Mouse (Mus musculus): ENCODE results near the gene Dnah17. TPM values are rescaled to one million over a fixed set of nuclear protein-coding genes. Genes with fewer than 3 reads are reported as not detected.

The Dnah17 gene
- total and polyA plus RNA-seq, 2 experiments from 2014 or later, result 0.17 to 0.62 TPM

DNA sequence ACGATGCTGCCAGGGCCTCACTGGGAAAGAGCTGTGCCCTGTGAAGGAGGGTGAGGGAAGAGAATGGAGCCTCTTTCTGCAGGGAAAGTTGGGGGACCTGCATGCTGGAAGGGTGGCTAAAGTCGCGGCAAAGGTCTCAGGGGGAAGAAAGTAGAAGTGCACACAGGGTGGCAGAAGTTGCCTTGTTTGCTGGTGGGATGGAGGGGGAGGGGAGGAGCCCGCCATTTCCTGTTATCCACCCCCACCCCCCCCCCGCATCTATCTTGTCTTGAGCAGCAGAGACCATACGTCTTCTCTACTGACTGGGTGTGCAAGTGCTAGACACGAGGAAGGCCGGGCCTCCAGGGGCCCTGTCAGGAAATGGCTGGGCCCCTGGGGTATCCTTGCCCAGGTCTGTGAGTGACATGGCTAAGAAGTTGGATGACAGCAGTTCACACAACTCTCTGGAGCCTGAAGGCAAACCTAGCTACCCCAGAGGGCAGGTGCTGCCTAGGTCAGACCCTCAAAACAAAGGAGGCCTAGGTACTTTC lies 15.8 kb downstream of the Dnah17 start:
- Histone ChIP-seq H3K27me3 (ENCODE audit: insufficient read depth, low read length) (no peaks in the 10 kb centered on the region), H3K4me3 (ENCODE audit: low read depth, low read length) (no peak overlapping the region), H3K9ac (no peak overlapping the region), H3K4me1 (ENCODE audit: insufficient read depth) (no peaks in the 10 kb centered on the region), H3K4me2 (ENCODE audit: low read depth) (no peak overlapping the region), H3K36me3 (ENCODE audit: insufficient read depth) (no peaks in the 10 kb centered on the region), H3K27ac (ENCODE audit: low read depth, low read length) (no peak overlapping the region), H3K9me3 (ENCODE audit: low read length) (no peaks in the 10 kb centered on the region)
- 79% methylated on average over 8 of the region's 8 CpGs for WGBS
- no peak for DNase-seq
- ATAC-seq, result no peak
- no peak for TF ChIP-seq CTCF (IDR thresholded peaks at IDR 0.05; ENCODE audit: low read depth)

GRCm38 (mm10) chr11:118113516-118114205 lies 16.8 kb downstream of the Dnah17 start:
- DNase-seq (no peak), ATAC-seq (no peak)
- Histone ChIP-seq H3K9me3 (ENCODE audit: low read length) (no peaks in the 10 kb centered on the region), H3K4me3 (ENCODE audit: low read depth, low read length) (no peak overlapping the region), H3K27me3 (ENCODE audit: insufficient read depth, low read length) (no peaks in the 10 kb centered on the region), H3K27ac (ENCODE audit: low read depth, low read length) (no peak overlapping the region), H3K36me3 (ENCODE audit: insufficient read depth) (no peaks in the 10 kb centered on the region), H3K4me2 (ENCODE audit: low read depth) (no peak overlapping the region), H3K9ac (no peak overlapping the region), H3K4me1 (ENCODE audit: insufficient read depth) (no peaks in the 10 kb centered on the region)
- WGBS, result 83% methylated on average over 14 of the region's 14 CpGs
- no peak for TF ChIP-seq CTCF (IDR thresholded peaks at IDR 0.05; ENCODE audit: low read depth)

DNA sequence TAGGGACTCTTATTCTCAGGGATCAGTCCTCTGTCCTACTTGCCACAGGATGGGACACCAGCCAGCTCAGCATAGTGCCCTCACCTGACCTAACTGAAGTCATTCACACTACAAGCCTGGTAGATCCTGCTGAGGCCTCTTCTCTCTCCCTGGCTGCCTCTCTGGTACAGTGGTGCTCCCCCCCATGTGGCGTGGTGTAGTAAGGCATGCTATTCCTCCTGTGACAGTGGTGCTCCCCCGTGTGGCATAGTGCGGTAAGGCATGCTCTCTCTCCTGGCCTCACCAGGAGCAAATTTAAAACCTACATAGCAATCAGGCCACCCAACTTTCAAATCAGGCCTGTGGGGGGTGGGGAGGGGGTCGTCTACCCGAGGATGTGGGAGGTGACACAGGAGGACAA lies 26.4 kb downstream of the Dnah17 start:
- Histone ChIP-seq H3K27me3 (ENCODE audit: insufficient read depth, low read length) (no peaks in the 10 kb centered on the region), H3K36me3 (ENCODE audit: insufficient read depth) (no peaks in the 10 kb centered on the region), H3K4me1 (ENCODE audit: insufficient read depth) (no peaks in the 10 kb centered on the region), H3K4me3 (ENCODE audit: low read depth, low read length) (no peak overlapping the region), H3K9ac (no peak overlapping the region), H3K27ac (ENCODE audit: low read depth, low read length) (no peak overlapping the region), H3K4me2 (ENCODE audit: low read depth) (no peak overlapping the region), H3K9me3 (ENCODE audit: low read length) (no peaks in the 10 kb centered on the region)
- 15% methylated on average over 5 of the region's 5 CpGs for WGBS
- peak; percentile 85 for DNase-seq
- peak; percentile 83 for ATAC-seq
- peak; percentile 99 for TF ChIP-seq CTCF (IDR thresholded peaks at IDR 0.05; ENCODE audit: low read depth)

- Histone ChIP-seq H3K4me2 (ENCODE audit: low read depth) (no peak overlapping the region), H3K9ac (no peak overlapping the region), H3K27ac (ENCODE audit: low read depth, low read length) (no peak overlapping the region), H3K9me3 (ENCODE audit: low read length) (no peaks in the 10 kb centered on the region), H3K4me1 (ENCODE audit: insufficient read depth) (no peaks in the 10 kb centered on the region), H3K36me3 (ENCODE audit: insufficient read depth) (no peaks in the 10 kb centered on the region), H3K27me3 (ENCODE audit: insufficient read depth, low read length) (no peaks in the 10 kb centered on the region), H3K4me3 (ENCODE audit: low read depth, low read length) (no peak overlapping the region)
- DNase-seq, result no peak
- no peak for ATAC-seq
- WGBS, result 90% methylated on average over 5 of the region's 5 CpGs
- TF ChIP-seq CTCF (IDR thresholded peaks at IDR 0.05; ENCODE audit: low read depth), result no peak
Measured at GRCm38 (mm10) chr11:118103383-118103782, 27.1 kb downstream of the Dnah17 start.

DNA sequence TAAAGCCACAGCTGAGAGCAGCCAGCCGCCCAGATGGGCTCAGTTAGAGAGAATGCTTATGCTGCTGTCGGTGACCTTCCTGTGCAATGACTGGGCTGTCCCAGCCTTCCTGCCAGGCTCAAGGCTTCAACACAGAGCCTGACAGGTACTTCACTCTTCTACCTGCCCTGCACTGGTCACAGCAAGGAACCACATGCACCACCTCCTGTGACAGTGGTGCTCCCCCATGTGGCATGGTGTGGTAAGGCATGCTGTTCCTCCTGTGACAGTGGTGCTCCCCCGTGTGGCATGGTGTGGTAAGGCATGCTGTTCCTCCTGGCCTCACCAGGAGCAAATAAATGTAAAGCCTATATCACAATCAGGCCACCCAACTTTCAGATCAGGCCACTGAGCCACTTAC lies 27.6 kb downstream of the Dnah17 start:
- WGBS, result 66% methylated on average over 3 of the region's 3 CpGs
- peak; percentile 29; the same call in 1 of the 2 replicates for ATAC-seq
- H3K27ac ChIP-seq (ENCODE audit: low read depth, low read length), result no peak overlapping the region
- no peaks in the 10 kb centered on the region for H3K27me3 ChIP-seq (ENCODE audit: insufficient read depth, low read length)
- H3K4me1 ChIP-seq (ENCODE audit: insufficient read depth), result no peaks in the 10 kb centered on the region
- H3K4me2 ChIP-seq (ENCODE audit: low read depth), result no peak overlapping the region
- DNase-seq, result peak; percentile 83
- no peaks in the 10 kb centered on the region for H3K36me3 ChIP-seq (ENCODE audit: insufficient read depth)
- no peak overlapping the region for H3K9ac ChIP-seq
- H3K9me3 ChIP-seq (ENCODE audit: low read length), result no peaks in the 10 kb centered on the region
- no peak overlapping the region for H3K4me3 ChIP-seq (ENCODE audit: low read depth, low read length)
- TF ChIP-seq CTCF (IDR thresholded peaks at IDR 0.05; ENCODE audit: low read depth), result peak; percentile 100

DNA sequence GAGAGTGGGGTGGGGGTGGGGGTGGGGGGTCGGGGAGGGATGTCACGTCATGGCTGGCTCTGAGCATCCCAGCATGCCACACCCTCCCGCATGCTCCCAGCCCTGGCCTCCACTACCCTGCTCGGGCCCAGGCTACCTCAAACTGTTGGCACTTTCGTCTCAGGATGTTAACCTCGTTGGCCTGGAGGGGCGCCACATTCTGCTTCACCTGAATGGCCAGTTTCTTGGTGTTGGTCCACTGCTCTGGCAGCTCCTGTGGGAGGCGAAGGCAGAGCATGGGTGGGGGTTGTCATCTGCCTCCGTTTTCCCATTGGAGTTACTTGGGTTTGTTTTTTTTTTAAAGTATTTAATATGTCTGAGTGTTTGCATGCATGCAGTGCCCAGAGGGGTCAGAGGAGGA lies 29.3 kb downstream of the Dnah17 start:
- Histone ChIP-seq H3K4me1 (ENCODE audit: insufficient read depth) (no peaks in the 10 kb centered on the region), H3K4me3 (ENCODE audit: low read depth, low read length) (no peak overlapping the region), H3K9me3 (ENCODE audit: low read length) (no peaks in the 10 kb centered on the region), H3K4me2 (ENCODE audit: low read depth) (no peak overlapping the region), H3K9ac (no peak overlapping the region), H3K27ac (ENCODE audit: low read depth, low read length) (no peak overlapping the region), H3K27me3 (ENCODE audit: insufficient read depth, low read length) (no peaks in the 10 kb centered on the region), H3K36me3 (ENCODE audit: insufficient read depth) (no peaks in the 10 kb centered on the region)
- no peak for TF ChIP-seq CTCF (IDR thresholded peaks at IDR 0.05; ENCODE audit: low read depth)
- no peak for ATAC-seq
- WGBS, result 53% methylated on average over 9 of the region's 9 CpGs
- DNase-seq, result no peak

DNA sequence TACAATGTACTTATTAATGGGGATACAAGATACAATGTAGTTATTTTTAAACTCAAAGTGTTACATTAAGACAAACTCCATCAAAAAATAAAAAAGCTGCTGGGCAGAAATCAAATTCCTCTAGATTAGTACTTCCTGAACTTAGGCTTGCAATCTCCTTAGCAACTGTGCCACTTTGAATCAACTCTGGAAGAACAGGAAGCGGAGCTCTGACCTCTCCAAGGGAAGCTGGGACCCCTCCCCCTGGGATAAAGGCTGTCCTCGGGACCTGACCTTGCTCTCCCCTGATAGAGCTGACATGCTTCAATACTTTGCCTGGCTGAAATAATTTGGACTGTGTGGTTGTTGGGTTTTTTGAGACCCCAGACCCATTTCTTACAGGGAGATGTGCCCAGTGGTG lies 33.7 kb downstream of the Dnah17 start:
- Histone ChIP-seq H3K27ac (ENCODE audit: low read depth, low read length) (no peak overlapping the region), H3K9me3 (ENCODE audit: low read length) (no peaks in the 10 kb centered on the region), H3K4me2 (ENCODE audit: low read depth) (no peak overlapping the region), H3K4me3 (ENCODE audit: low read depth, low read length) (no peak overlapping the region), H3K9ac (no peak overlapping the region), H3K27me3 (ENCODE audit: insufficient read depth, low read length) (no peaks in the 10 kb centered on the region), H3K4me1 (ENCODE audit: insufficient read depth) (no peaks in the 10 kb centered on the region), H3K36me3 (ENCODE audit: insufficient read depth) (no peaks in the 10 kb centered on the region)
- 62% methylated on average over 2 of the region's 2 CpGs for WGBS
- DNase-seq (no peak), ATAC-seq (no peak)
- TF ChIP-seq CTCF (IDR thresholded peaks at IDR 0.05; ENCODE audit: low read depth), result no peak

All from forebrain, postnatal 0 days (tissue).